Mouse (Mus musculus) heart, embryonic 10.5 days (tissue): Measurements from ENCODE around the gene Hyls1. TPM values are rescaled to one million over a fixed set of nuclear protein-coding genes. Genes with fewer than 3 reads are reported as not detected.

Experiments used
- DNase-seq: peaks from one replicate; pipeline ENCODE4 v3.0.0-alpha.2; 2017; ENCODE audit warnings: low spot score
- H3K27ac ChIP-seq: fragments of 300-500 bp; sonication (generic); 2 replicates; pipeline ENCODE4 v1.5.1; 2016; ENCODE audit warnings: mild to moderate bottlenecking
- H3K27me3 ChIP-seq: fragments of 300-500 bp; sonication (generic); 2 replicates; pipeline ENCODE4 v1.6.1; 2016; ENCODE audit warnings: mild to moderate bottlenecking; ENCODE audit not compliant: poor library complexity, insufficient read depth, severe bottlenecking
- H3K36me3 ChIP-seq: fragments of 300-500 bp; sonication (generic); 2 replicates; pipeline ENCODE4 v1.6.1; 2016; ENCODE audit warnings: mild to moderate bottlenecking, moderate library complexity
- H3K4me1 ChIP-seq: fragments of 300-500 bp; sonication (generic); 2 replicates; pipeline ENCODE4 v1.6.1; 2016; ENCODE audit warnings: mild to moderate bottlenecking
- H3K4me3 ChIP-seq: fragments of 300-500 bp; sonication (generic); 2 replicates; pipeline ENCODE4 v1.5.1; 2016; ENCODE audit warnings: mild to moderate bottlenecking, moderate library complexity
- H3K9me3 ChIP-seq: fragments of 300-500 bp; sonication (generic); 2 replicates; pipeline ENCODE4 v1.6.1; 2016; ENCODE audit warnings: mild to moderate bottlenecking, moderate library complexity
- WGBS: fragments of 180-500 bp; shearing (Covaris S2); methylation state at CpG from one replicate; pipeline ENCODE4 v1.1.7; 2016; 5-methylcytosine and 5-hydroxymethylcytosine counted together
- polyA plus RNA-seq: library from polyadenylated mRNA; unstranded; fragments of >200 nt; fragmentation: Nextera tagmentation; extraction: Ambion mirVana; gene quantifications from 2 replicates; pipeline ENCODE4 v1.2.1, GENCODE M21; 2016

The Hyls1 gene
- polyA plus RNA-seq, 1 experiment from 2014 or later, result 12.4 TPM

DNA sequence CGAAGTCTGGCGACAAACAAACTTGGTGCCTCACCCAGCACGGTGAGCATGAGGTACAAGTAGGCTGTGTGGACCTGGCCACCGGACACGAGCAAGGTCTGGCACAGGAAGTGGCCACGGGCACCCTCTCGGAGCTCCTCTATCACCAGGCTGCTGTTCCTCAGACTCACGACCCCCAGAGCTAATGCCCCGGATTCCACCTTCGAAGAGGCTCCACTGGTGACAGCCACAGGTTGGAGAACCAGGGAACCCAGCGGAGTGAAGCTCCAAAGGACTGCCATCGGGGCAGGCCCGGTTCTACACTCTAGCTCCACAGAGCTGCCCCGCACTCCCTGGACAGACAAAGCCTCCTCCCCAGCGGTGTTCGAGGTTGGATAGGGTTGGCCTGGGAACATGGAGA lies 53.5 kb downstream of the Hyls1 start:
- no peak for DNase-seq
- Histone ChIP-seq H3K27me3 (peaks cover 16% of the 10 kb centered on the region), H3K4me1 (no peaks in the 10 kb centered on the region), H3K36me3 (no peaks in the 10 kb centered on the region), H3K27ac (no peak overlapping the region), H3K4me3 (no peak overlapping the region), H3K9me3 (no peaks in the 10 kb centered on the region)
- WGBS, result 86% methylated on average over 16 of the region's 16 CpGs

DNA sequence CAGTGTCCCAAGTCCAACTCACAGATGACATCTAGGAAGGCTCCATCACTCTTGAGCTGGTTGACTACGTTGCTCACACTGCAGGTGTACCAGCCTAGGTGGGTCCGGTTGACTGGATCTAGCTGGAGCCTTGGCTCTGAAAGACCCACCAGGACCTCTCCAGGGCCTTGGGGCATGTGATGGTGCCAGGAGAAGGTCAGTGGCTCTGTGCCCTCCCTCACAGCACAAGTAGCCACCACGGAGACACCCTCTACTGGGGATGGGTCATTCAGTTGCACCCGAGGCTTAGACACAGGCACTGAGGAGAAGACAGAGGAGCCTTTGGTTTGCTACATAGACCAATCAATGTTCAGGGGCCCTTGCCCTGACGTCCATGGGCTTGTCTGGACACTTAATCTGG lies 54.0 kb downstream of the Hyls1 start:
- WGBS, result 75% methylated on average over 5 of the region's 5 CpGs
- Histone ChIP-seq H3K27me3 (peaks cover 21% of the 10 kb centered on the region), H3K4me3 (no peak overlapping the region)

DNA sequence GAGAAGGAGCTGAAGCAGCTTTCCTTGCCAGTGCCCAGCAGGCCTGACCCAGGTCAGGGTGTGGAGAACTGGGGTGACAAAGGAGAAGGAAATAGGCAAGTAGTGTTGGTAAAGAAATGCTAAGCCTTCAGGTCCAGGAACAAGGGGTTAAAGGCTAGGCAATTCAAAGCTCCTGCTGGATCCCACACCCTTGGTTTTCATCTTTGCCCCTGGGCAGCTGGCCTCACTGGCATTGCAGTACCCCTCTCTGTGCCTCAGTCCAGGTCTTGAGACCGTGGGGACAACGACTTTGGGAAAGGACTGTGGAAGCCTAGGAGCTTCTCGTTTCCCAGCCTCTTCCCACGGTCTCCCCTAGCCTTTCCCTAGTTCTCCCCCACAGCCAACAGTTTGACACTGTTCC lies 56.3 kb downstream of the Hyls1 start:
- 0 out of 2 replicates have a peak, but pooled peaks cover 2% of the 10 kb centered on the region for H3K4me1 ChIP-seq
- DNase-seq, result no peak
- no peaks in the 10 kb centered on the region for H3K9me3 ChIP-seq
- H3K27me3 ChIP-seq, result peaks cover 21% of the 10 kb centered on the region
- WGBS, result 87% methylated on average over 4 of the region's 4 CpGs
- no peak overlapping the region for H3K4me3 ChIP-seq
- H3K36me3 ChIP-seq, result no peaks in the 10 kb centered on the region
- H3K27ac ChIP-seq, result no peak overlapping the region

More for the DNA sequence above, 54.0 kb downstream of the Hyls1 start:
- Histone ChIP-seq H3K27ac (no peak overlapping the region), H3K36me3 (no peaks in the 10 kb centered on the region), H3K9me3 (no peaks in the 10 kb centered on the region), H3K4me1 (no peaks in the 10 kb centered on the region)
- DNase-seq, result no peak

Other genes starting within 250 kb of the Hyls1 start
- 4.0 and 6.2 TPM in 2 replicates for gene Cdon, start 149.3 kb downstream of the Hyls1 start, polyA plus RNA-seq
- not detected in 2 replicates for gene Gm1113, start 52.1 kb downstream of the Hyls1 start, polyA plus RNA-seq
- 2.8 and 3.6 TPM in 2 replicates for gene Ddx25, start 11.9 kb downstream of the Hyls1 start, polyA plus RNA-seq
- gene Pus3, start 11.8 kb downstream of the Hyls1 start, polyA plus RNA-seq, result 15.5 and 17.3 TPM in 2 replicates
- gene Pate2, start 114 bp downstream of the Hyls1 start, polyA plus RNA-seq, result 0.48 and 0.51 TPM in 2 replicates
- gene Pate4, start 41.5 kb upstream of the Hyls1 start, polyA plus RNA-seq, result not detected in 2 replicates
- not detected in 2 replicates for gene Pate3, start 77.8 kb upstream of the Hyls1 start, polyA plus RNA-seq
- gene Pate1, start 117.0 kb upstream of the Hyls1 start, polyA plus RNA-seq, result 0.09 and 0.10 TPM in 2 replicates
- gene Gm17677, start 170.7 kb upstream of the Hyls1 start, polyA plus RNA-seq, result not detected in 2 replicates
- not detected in 2 replicates for gene Gm17727, start 207.7 kb upstream of the Hyls1 start, polyA plus RNA-seq
- not detected in 2 replicates for gene Gm27235, start 219.7 kb upstream of the Hyls1 start, polyA plus RNA-seq
- not detected in 2 replicates for gene D730048I06Rik, start 219.7 kb upstream of the Hyls1 start, polyA plus RNA-seq